Mouse (Mus musculus) erythroid progenitor cell, adult 5-6 weeks (primary cell): Measurements from ENCODE around the gene Pdf. TPM values are rescaled to one million over a fixed set of nuclear protein-coding genes. Genes with fewer than 3 reads are reported as not detected.

Experiments used
- total RNA-seq, 2 experiments: library from RNA; stranded (forward) in 1 of 2; stranded (reverse) in 1 of 2; fragments of 150-400 nt in 1 of 2; fragments of 186-747, 209-891 nt in 1 of 2; gene quantifications; 2 replicates each; pipeline versions ENCODE4 v1.2.3 to v1.2.4; 2015 to 2017; ENCODE audit warnings: low replicate concordance in 2 of 2

The Pdf gene
- total RNA-seq, 2 experiments from 2014 or later, result 10.8 to 13.4 TPM

Other genes with a start within 250 kb of the Pdf start
- not detected in 2 replicates for gene Has3, start 178.4 kb downstream of the Pdf start, total RNA-seq (2015; ENCODE audit: low replicate concordance)
- 0.51 TPM in 1 of 2 replicates, not detected in the other for gene Has3, start 178.4 kb downstream of the Pdf start, total RNA-seq (2017; ENCODE audit: low replicate concordance)
- gene Utp4, start 155.0 kb downstream of the Pdf start, total RNA-seq (2015; ENCODE audit: low replicate concordance), result 13.0 and 18.4 TPM in 2 replicates
- gene Utp4, start 155.0 kb downstream of the Pdf start, total RNA-seq (2017; ENCODE audit: low replicate concordance), result 5.9 and 8.9 TPM in 2 replicates
- 0.36 and 1.7 TPM in 2 replicates for gene Sntb2, start 112.9 kb downstream of the Pdf start, total RNA-seq (2015; ENCODE audit: low replicate concordance)
- gene Sntb2, start 112.9 kb downstream of the Pdf start, total RNA-seq (2017; ENCODE audit: low replicate concordance), result 0.76 and 0.90 TPM in 2 replicates
- gene Vps4a, start 17.4 kb downstream of the Pdf start, total RNA-seq (2015; ENCODE audit: low replicate concordance), result 14.7 and 15.9 TPM in 2 replicates
- gene Vps4a, start 17.4 kb downstream of the Pdf start, total RNA-seq (2017; ENCODE audit: low replicate concordance), result 13.0 and 19.4 TPM in 2 replicates
- gene Cog8, start 8.1 kb upstream of the Pdf start, total RNA-seq (2015; ENCODE audit: low replicate concordance), result 7.1 and 25.9 TPM in 2 replicates
- 7.3 and 12.5 TPM in 2 replicates for gene Cog8, start 8.1 kb upstream of the Pdf start, total RNA-seq (2017; ENCODE audit: low replicate concordance)
- 12.2 and 16.2 TPM in 2 replicates for gene Nip7, start 8.3 kb upstream of the Pdf start, total RNA-seq (2015; ENCODE audit: low replicate concordance)
- gene Nip7, start 8.3 kb upstream of the Pdf start, total RNA-seq (2017; ENCODE audit: low replicate concordance), result 5.4 and 7.9 TPM in 2 replicates
- not detected in 2 replicates for gene Tmed6, start 17.0 kb upstream of the Pdf start, total RNA-seq (2015; ENCODE audit: low replicate concordance)
- not detected in 2 replicates for gene Tmed6, start 17.0 kb upstream of the Pdf start, total RNA-seq (2017; ENCODE audit: low replicate concordance)
- 28.1 and 33.5 TPM in 2 replicates for gene Terf2, start 47.9 kb upstream of the Pdf start, total RNA-seq (2015; ENCODE audit: low replicate concordance)
- gene Terf2, start 47.9 kb upstream of the Pdf start, total RNA-seq (2017; ENCODE audit: low replicate concordance), result 22.2 and 30.9 TPM in 2 replicates
- 16.8 and 19.5 TPM in 2 replicates for gene Cyb5b, start 102.0 kb upstream of the Pdf start, total RNA-seq (2015; ENCODE audit: low replicate concordance)
- 6.8 and 7.4 TPM in 2 replicates for gene Cyb5b, start 102.0 kb upstream of the Pdf start, total RNA-seq (2017; ENCODE audit: low replicate concordance)
- gene Nfat5, start 244.9 kb upstream of the Pdf start, total RNA-seq (2015; ENCODE audit: low replicate concordance), result 21.0 and 35.7 TPM in 2 replicates
- gene Nfat5, start 244.9 kb upstream of the Pdf start, total RNA-seq (2017; ENCODE audit: low replicate concordance), result 19.3 and 23.6 TPM in 2 replicates